Mouse (Mus musculus): ENCODE measurements around the gene Gli2. TPM values are rescaled to one million over a fixed set of nuclear protein-coding genes. Genes with fewer than 3 reads are reported as not detected.

Gene Gli2
- total RNA-seq, 2 experiments from 2014 or later, result 4.6 to 4.8 TPM

DNA sequence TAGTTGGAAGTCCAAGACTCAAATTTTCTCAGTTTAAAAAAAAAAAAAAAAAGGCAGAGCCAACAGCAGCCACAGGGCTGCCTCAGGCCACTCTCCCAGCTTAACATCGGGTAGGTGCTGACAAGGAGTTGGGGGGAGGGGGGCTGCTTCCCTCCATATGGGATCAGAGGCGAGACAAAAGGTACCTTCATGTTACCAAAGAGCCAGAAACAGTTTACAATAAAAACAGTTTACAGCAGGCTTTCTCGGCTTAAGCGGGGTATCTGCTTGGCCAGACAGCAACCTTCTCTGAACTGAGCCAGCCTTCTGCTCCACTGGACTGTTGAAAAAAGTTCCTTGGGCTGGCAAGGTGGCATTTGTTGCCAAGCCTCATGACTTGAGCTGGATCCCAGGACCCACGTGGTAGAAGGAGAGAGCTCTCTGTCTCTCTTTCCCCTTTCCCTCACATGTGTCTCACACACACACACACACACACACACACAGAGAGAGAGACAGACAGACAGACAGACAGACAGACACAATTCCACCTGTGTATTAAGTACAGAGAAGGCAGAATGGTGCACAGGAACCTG, 113.1 kb downstream of the Gli2 start:
- peak in 1 of 2 experiments; percentile 24 for DNase-seq (ENCODE audit: low spot score in 2 of 2)
- peak overlapping the region; percentile 48; the same call in 1 of the 2 replicates for H3K27ac ChIP-seq
- no peak overlapping the region for H3K4me3 ChIP-seq
- TF ChIP-seq CTCF (conservative IDR thresholded peaks at IDR 0.05), result no peak

DNA sequence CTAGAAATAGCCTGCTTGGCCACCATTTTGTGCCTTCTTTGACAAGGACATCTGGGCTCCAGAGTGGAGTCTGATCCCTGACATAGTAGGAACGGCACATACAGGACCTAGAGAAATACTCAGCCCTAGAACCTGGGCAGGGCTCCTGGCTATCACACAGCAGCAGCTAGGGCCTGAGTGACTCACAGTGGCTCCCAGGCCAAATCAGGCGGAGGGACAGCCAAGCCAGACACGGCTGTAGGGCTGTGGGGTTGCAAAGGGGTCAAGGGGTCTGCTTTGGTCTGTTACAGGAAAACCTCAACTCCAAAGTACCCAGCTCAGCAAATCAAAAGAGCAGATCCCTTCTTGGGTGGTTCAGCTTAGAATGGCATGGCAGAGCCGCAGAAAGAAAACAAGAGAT, 115.2 kb downstream of the Gli2 start:
- H3K4me3 ChIP-seq, result no peak overlapping the region
- no peak overlapping the region for H3K27ac ChIP-seq
- DNase-seq (ENCODE audit: low spot score in 2 of 2), result no peak
- TF ChIP-seq CTCF (conservative IDR thresholded peaks at IDR 0.05), result no peak

DNA sequence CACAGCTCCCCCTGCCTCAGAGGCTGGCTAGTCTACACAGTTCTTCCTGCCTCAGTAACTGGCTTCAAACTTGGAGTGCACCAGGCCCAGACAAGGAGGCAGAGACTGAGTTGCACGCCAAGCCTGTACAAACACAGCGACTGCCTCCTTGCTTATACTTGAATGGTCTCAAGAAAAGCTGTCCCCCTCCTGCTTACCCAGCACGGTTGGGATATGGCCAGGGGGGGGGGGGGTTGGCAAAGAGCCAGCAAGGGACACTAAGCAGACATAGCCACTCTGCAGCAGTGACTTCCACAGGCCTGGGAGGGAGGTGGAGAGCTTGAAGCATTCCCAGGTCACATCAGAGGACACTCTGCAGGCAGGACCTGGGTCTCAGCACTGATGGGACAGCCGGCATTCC, 117.3 kb downstream of the Gli2 start:
- no peak for DNase-seq (ENCODE audit: low spot score in 2 of 2)
- no peak for TF ChIP-seq CTCF (conservative IDR thresholded peaks at IDR 0.05)
- H3K4me3 ChIP-seq, result no peak overlapping the region
- H3K27ac ChIP-seq, result no peak overlapping the region

DNA sequence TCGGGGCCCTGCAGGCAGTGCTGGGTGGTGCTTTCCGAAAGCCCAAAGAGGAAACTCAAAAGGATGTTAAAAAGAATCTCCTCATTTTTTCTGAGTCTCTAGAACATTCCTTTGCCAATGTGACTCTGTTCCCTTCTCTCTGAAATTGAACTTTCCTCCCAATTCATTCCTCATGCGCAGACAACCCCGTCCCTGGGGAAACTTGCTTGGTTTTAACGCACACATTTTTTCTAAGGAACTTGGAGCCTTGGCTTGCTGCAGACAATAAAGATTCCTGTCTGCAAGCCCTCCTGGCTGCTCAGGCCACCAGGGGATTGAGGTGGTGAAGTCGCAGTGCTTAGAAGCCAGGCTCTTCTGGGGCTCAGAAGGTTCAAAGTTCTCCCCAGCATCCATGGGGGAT, 117.9 kb downstream of the Gli2 start:
- Histone ChIP-seq H3K27ac (no peak overlapping the region; the same call in 1 of the 2 replicates), H3K4me3 (no peak overlapping the region)
- no peak for TF ChIP-seq CTCF (conservative IDR thresholded peaks at IDR 0.05)
- no peak for DNase-seq (ENCODE audit: low spot score in 2 of 2)

DNA sequence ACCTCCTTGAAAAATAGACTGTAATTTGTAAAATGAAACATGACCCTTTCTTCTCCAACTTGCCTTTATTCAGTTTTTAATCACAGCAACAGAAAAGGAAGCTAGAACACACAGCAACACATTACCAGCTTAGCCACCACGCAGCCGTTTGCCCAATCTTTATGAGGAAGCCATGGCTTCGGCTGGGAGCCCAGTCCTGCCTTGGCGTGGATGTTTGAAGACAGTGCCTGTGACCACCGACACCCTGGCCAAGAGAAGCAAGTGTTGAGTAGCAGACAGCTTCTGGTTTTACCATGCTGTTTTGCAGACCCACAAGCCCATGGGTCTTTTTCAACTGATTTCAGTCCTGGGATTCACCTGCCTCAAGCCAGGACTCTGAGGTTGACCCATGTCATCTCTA, 121.3 kb downstream of the Gli2 start:
- TF ChIP-seq CTCF (conservative IDR thresholded peaks at IDR 0.05), result no peak
- Histone ChIP-seq H3K4me3 (no peak overlapping the region), H3K27ac (no peak overlapping the region)
- no peak for DNase-seq (ENCODE audit: low spot score in 2 of 2)

DNA sequence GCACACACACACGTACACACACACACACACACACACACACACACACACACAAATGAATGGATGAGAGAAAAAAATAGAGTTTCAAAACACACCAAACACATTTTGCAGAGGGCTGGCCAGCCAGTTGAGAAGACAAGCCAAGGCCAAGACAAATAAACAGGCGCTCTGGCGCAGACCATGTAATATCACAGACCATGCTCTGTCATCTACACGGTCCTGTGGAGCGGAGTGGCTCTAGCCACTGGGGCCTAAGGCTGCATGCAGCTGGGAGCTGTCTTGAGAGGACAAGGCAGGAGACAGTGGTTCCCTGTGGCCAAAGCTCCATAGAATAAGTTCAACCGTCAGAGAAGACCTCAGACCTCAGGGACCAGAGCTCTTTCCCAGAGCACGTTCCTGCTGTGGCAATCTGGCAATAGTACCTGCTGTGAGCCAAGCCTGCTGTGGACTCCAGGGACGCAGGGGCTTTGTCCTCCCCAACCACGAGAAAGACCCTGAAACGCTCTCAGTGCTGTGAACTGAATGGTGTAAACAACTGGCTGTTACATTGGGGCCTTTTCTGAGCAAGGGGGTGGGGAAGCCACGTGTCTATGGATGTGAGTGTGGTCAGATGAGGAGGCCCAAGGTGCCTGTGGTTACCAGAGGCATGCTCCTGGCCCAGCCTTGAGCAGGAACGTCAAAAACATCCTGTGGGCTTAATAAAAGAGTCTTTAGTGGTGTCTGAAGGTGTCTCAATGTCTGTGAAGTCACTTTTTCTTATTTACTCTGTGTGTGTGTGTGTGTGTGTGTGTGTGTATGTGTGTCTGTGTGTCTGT, 125.7 kb downstream of the Gli2 start:
- TF ChIP-seq CTCF (conservative IDR thresholded peaks at IDR 0.05), result no peak
- Histone ChIP-seq H3K27ac (no peak overlapping the region), H3K4me3 (no peak overlapping the region)
- DNase-seq (ENCODE audit: low spot score in 2 of 2), result no peak

DNA sequence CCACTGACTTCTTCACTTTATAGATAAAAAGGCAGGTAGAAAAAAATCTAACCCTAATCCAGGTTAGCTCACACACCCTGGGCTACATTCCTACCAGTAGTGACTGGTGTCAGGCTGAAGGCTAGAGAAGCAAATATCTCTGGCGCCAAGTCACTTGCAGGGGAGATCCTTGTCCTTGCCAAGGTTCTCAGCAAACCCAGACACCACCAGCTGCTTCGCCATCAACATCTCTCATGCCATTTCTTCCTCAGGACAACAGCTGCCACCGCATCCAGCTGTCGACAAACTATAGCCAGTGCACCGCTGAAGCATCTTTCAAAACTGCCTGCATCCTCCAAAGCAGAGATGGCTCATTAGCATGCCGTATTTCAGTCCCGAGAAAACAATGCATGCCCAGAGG, 126.9 kb downstream of the Gli2 start:
- H3K4me3 ChIP-seq, result no peak overlapping the region
- no peak overlapping the region for H3K27ac ChIP-seq
- DNase-seq (ENCODE audit: low spot score in 2 of 2), result no peak
- TF ChIP-seq CTCF (conservative IDR thresholded peaks at IDR 0.05), result no peak

DNA sequence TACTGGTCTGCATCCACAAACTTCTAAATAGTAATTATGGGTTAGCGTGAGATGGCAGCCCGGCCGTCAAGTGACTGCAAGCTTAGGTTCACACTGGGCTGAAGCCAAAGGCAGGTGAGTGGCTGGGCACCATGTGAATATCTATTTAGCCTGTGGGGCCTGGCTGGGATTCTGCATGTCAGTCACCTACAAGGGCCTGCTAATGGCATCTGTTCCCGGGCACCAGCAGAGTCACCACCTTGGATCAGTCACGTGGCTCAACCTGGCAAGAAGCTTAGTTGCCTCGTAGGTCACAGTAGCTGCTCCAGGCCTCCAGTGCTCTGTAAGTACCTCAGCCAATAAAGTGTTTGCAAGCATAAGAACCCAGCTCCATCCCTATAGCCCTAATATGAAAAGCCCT, 131.2 kb downstream of the Gli2 start:
- Histone ChIP-seq H3K27ac (no peak overlapping the region), H3K4me3 (no peak overlapping the region)
- no peak for DNase-seq (ENCODE audit: low spot score in 2 of 2)
- TF ChIP-seq CTCF (conservative IDR thresholded peaks at IDR 0.05), result no peak

DNA sequence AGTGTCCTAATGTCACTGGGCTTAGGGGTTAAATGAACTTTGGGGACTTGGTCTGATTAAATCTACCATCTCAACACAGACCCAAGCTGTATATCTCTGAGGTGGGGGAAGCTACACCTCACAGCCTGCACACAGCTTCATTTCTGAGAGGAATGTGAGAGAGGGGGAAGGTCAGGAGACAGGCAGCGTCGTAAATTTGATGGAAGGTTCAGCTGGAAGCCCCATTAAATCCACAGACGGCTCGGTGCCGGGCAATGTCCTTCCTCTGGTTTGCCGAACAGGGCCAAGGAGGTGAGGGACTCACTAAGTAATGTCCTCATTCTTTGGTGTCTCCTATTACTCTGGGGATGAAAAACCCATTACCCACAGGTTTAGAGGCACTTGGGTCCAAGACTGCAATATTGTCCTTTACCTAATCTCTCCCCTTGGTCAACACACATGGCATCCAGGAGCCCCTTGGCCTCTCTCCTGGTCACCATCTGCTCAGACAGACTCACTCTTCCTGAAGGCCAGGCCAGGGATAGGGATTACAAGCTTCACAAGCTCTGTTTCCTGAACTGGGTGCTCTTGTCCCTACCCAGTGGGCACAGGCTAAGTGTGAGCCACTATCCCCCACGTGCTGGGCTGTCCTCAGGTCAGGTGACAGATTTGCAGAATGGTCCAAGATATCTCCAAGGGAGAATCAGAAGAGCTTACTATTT, 135.7 kb downstream of the Gli2 start:
- Histone ChIP-seq H3K4me3 (no peak overlapping the region), H3K27ac (no peak overlapping the region)
- no peak for DNase-seq (ENCODE audit: low spot score in 2 of 2)
- no peak for TF ChIP-seq CTCF (conservative IDR thresholded peaks at IDR 0.05)

DNA sequence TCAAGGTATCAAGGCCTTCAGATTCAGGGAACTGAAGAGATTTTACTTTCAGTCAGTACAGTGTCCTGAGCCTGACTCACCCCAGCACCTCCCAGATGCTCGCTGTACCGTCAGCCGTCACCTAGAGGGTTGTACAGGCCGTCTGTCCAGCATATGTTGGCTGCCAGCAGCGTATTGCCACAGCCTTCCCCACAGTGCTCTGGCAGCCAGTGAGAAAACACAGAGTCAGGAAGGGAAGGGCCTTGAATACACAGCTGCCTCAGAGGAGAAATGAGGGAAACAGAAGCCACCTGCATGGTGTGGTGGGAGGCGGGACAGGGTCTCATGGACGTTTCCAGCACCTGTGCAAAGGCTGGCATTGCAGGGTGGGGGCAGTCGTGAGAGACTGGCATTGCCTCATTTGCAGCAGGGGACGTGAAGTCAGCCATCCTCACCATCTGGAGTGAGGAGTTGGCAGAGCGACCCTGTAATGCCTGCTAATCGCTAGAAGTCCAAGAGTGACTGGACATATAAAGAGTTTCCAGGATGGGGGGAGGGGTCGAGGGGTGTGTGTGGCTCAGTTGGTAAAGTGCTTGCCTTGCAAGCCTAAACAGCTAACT, 136.8 kb downstream of the Gli2 start:
- Histone ChIP-seq H3K4me3 (no peak overlapping the region), H3K27ac (0 out of 2 replicates have a peak overlapping the region, but pooled peaks have one; percentile 23)
- no peak for TF ChIP-seq CTCF (conservative IDR thresholded peaks at IDR 0.05)
- no peak for DNase-seq (ENCODE audit: low spot score in 2 of 2)

DNA sequence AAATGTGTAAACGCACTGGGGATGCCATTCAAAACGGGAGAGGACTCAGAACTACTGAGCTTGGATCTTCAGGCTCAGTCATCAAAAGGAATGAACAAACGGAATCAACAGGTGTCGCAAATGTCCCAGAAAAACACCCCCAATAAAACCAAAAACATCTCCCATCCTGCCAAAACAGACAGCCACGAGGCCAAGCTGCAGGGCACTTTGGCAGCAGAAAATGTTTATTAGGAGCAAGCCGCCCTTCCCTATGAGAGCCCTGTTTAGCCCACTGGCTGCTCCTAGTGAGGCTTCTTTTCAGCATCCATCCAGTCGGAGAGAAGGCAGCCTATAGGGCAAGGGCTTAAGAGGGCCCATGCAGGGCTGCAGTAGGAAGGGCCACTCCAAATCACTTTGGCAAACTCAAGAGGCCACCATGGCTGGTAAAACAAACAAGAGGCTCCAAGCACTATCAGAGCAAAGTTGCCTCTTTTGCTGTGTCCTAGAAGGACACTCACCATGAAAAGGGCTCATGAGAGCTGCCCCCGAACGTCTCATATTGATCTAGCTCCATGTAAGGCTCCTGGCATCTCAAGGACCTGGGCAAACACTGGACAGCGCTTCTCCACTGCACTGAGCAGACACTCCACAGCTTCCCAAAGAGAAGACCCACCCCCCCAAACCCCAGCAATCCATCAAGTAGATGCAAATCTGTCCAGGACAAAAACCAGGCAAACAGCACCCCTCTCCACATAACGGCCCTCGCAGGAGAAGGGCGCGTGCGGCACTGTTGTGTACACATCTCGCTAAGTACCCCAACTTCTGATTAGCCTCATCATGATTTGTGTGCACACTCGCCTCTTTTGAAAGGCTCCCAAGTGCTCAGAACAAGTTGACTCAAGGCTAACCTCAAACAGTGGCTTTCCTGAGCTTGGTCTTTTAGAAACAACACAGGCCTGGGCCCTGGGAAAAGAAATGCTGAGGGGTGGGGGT, 139.7 kb downstream of the Gli2 start:
- no peak for DNase-seq (ENCODE audit: low spot score in 2 of 2)
- TF ChIP-seq CTCF (conservative IDR thresholded peaks at IDR 0.05), result no peak
- Histone ChIP-seq H3K4me3 (no peak overlapping the region), H3K27ac (peak overlapping the region; percentile 72)

DNA sequence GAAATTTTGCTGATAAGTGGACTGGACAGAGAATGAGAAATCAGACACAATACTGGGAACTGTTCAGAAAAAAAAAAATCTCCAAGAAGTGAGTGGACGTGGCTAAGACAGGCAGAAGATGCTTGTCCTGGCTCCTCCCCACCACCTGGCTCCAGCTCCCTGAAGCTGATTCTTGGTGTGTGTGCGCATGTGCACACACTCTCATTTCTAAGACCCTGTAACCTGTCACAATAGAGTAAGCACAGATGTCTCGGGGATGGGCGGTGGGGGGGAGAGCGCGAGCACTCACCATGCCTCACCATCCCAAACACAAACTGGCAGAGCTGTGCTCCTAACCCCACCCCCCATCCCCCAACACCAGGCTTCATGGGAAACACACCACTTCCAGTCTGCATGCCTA, 140.5 kb downstream of the Gli2 start:
- Histone ChIP-seq H3K27ac (peak overlapping the region; percentile 72; the same call in 1 of the 2 replicates), H3K4me3 (no peak overlapping the region)
- DNase-seq (ENCODE audit: low spot score in 2 of 2), result no peak
- TF ChIP-seq CTCF (conservative IDR thresholded peaks at IDR 0.05), result no peak
